Mouse (Mus musculus): Measurements from ENCODE around the gene Olfr374. TPM values are rescaled to one million over a fixed set of nuclear protein-coding genes. Genes with fewer than 3 reads are reported as not detected.
"Not testable (repeated sequence)": the region's sequence is repeated elsewhere in the genome, so short reads cannot be mapped to it uniquely, and the experiment has no call there.

Olfr374 gene
- polyA plus RNA-seq, 1 experiment from 2014 or later: 0.06 TPM

GRCm38 (mm10) chr8:72121486-72121885 is 14.6 kb downstream of the Olfr374 start:
- H3K36me3 ChIP-seq; H3K4me1 ChIP-seq; H3K27me3 ChIP-seq; H3K9me3 ChIP-seq (replicated peaks); H3K4me2 ChIP-seq; H3K27ac ChIP-seq; ATAC-seq (replicated peaks; ENCODE audit: low FRiP score); H3K4me3 ChIP-seq (replicated peaks); H3K9ac ChIP-seq: not testable (repeated sequence)
- 61% methylated on average over 3 of the region's 3 CpGs for WGBS

- H3K9ac ChIP-seq: no peak overlapping the region
- H3K4me2 ChIP-seq: no peak overlapping the region
- H3K4me1 ChIP-seq: no peaks in the 10 kb centered on the region
- no peak overlapping the region for H3K4me3 ChIP-seq (replicated peaks)
- no peaks in the 10 kb centered on the region for H3K27me3 ChIP-seq
- H3K9me3 ChIP-seq (replicated peaks): no peaks in the 10 kb centered on the region
- no peak overlapping the region for H3K27ac ChIP-seq
- ATAC-seq (replicated peaks; ENCODE audit: low FRiP score): no peak
- WGBS: 83% methylated on average over 1 of the region's 1 CpGs
- H3K36me3 ChIP-seq: no peaks in the 10 kb centered on the region
Measured at GRCm38 (mm10) chr8:72121997-72122396, 15.2 kb downstream of the Olfr374 start.

- no peaks in the 10 kb centered on the region for H3K9me3 ChIP-seq (replicated peaks)
- peaks cover 13% of the 10 kb centered on the region for H3K4me1 ChIP-seq
- H3K9ac ChIP-seq: no peak overlapping the region
- H3K4me2 ChIP-seq: no peak overlapping the region
- no peak overlapping the region for H3K4me3 ChIP-seq (replicated peaks)
- ATAC-seq (replicated peaks; ENCODE audit: low FRiP score): no peak
- H3K36me3 ChIP-seq: no peaks in the 10 kb centered on the region
- no peaks in the 10 kb centered on the region for H3K27me3 ChIP-seq
- H3K27ac ChIP-seq: no peak overlapping the region
- 82% methylated on average over 1 of the region's 1 CpGs for WGBS
Measured at GRCm38 (mm10) chr8:72127834-72128233, 21.0 kb downstream of the Olfr374 start.

- WGBS: 68% methylated on average over 2 of the region's 2 CpGs
- Histone ChIP-seq H3K27ac (peak overlapping the region; percentile 48), H3K36me3 (no peaks in the 10 kb centered on the region), H3K9ac (no peak overlapping the region), H3K4me1 (peaks cover 31% of the 10 kb centered on the region), H3K9me3 (replicated peaks) (no peaks in the 10 kb centered on the region), H3K27me3 (no peaks in the 10 kb centered on the region), H3K4me3 (replicated peaks) (no peak overlapping the region), H3K4me2 (no peak overlapping the region)
- no peak for ATAC-seq (replicated peaks; ENCODE audit: low FRiP score)
Measured at GRCm38 (mm10) chr8:72131251-72131650, 24.4 kb downstream of the Olfr374 start.

- 67% methylated on average over 2 of the region's 2 CpGs for WGBS
- no peak for ATAC-seq (replicated peaks; ENCODE audit: low FRiP score)
- Histone ChIP-seq H3K36me3 (no peaks in the 10 kb centered on the region), H3K9ac (no peak overlapping the region), H3K27ac (peak overlapping the region; percentile 48), H3K27me3 (no peaks in the 10 kb centered on the region), H3K4me1 (peaks cover 32% of the 10 kb centered on the region), H3K9me3 (replicated peaks) (no peaks in the 10 kb centered on the region), H3K4me3 (replicated peaks) (no peak overlapping the region), H3K4me2 (no peak overlapping the region)
Measured at GRCm38 (mm10) chr8:72131901-72132300, 25.1 kb downstream of the Olfr374 start.

- no peak overlapping the region for H3K9ac ChIP-seq
- H3K27ac ChIP-seq: peak overlapping the region; percentile 100; the same call in 1 of the 2 replicates
- WGBS: 72% methylated on average over 1 of the region's 1 CpGs
Measured at GRCm38 (mm10) chr8:72132417-72132816, 25.6 kb downstream of the Olfr374 start.

GRCm38 (mm10) chr8:72132891-72133290 is 26.1 kb downstream of the Olfr374 start:
- no peak for ATAC-seq (replicated peaks; ENCODE audit: low FRiP score)

More at GRCm38 (mm10) chr8:72132417-72132816, 25.6 kb downstream of the Olfr374 start:
- no peak overlapping the region for H3K4me3 ChIP-seq (replicated peaks)
- no peaks in the 10 kb centered on the region for H3K9me3 ChIP-seq (replicated peaks)
- no peaks in the 10 kb centered on the region for H3K27me3 ChIP-seq
- H3K36me3 ChIP-seq: no peaks in the 10 kb centered on the region
- H3K4me2 ChIP-seq: no peak overlapping the region
- ATAC-seq (replicated peaks; ENCODE audit: low FRiP score): no peak
- peaks cover 37% of the 10 kb centered on the region for H3K4me1 ChIP-seq

GRCm38 (mm10) chr8:72133507-72133906 is 26.7 kb downstream of the Olfr374 start:
- H3K27me3 ChIP-seq: no peaks in the 10 kb centered on the region
- WGBS: 33% methylated on average over 1 of the region's 1 CpGs
- peak overlapping the region; percentile 100 for H3K27ac ChIP-seq
- H3K4me3 ChIP-seq (replicated peaks): no peak overlapping the region
- H3K9me3 ChIP-seq (replicated peaks): no peaks in the 10 kb centered on the region
- peaks cover 4% of the 10 kb centered on the region for H3K36me3 ChIP-seq
- peaks cover 47% of the 10 kb centered on the region for H3K4me1 ChIP-seq
- H3K9ac ChIP-seq: no peak overlapping the region
- ATAC-seq (replicated peaks; ENCODE audit: low FRiP score): no peak
- no peak overlapping the region for H3K4me2 ChIP-seq

More at GRCm38 (mm10) chr8:72132891-72133290, 26.1 kb downstream of the Olfr374 start:
- WGBS: 48% methylated on average over 1 of the region's 1 CpGs
- no peak overlapping the region for H3K4me3 ChIP-seq (replicated peaks)
- peak overlapping the region; percentile 100 for H3K27ac ChIP-seq
- no peaks in the 10 kb centered on the region for H3K9me3 ChIP-seq (replicated peaks)
- no peaks in the 10 kb centered on the region for H3K27me3 ChIP-seq
- peaks cover 41% of the 10 kb centered on the region for H3K4me1 ChIP-seq
- H3K36me3 ChIP-seq: no peaks in the 10 kb centered on the region
- no peak overlapping the region for H3K9ac ChIP-seq
- H3K4me2 ChIP-seq: no peak overlapping the region

- peak within 1 kb of the TSS; percentile 88 for H3K9ac ChIP-seq
- under 1% methylated on average over 48 of the region's 49 CpGs for WGBS
- H3K36me3 ChIP-seq: peaks cover 18% of the 10 kb centered on the region
- peak within 1 kb of the TSS; percentile 100 for H3K27ac ChIP-seq
- peaks cover 49% of the 10 kb centered on the region for H3K4me1 ChIP-seq
- no peaks in the 10 kb centered on the region for H3K9me3 ChIP-seq (replicated peaks)
- H3K4me3 ChIP-seq (replicated peaks): peak within 1 kb of the TSS; percentile 59
- H3K27me3 ChIP-seq: no peaks in the 10 kb centered on the region
- ATAC-seq (replicated peaks; ENCODE audit: low FRiP score): peak; percentile 89
- H3K4me2 ChIP-seq: peak within 1 kb of the TSS; percentile 83
Measured at GRCm38 (mm10) chr8:72134756-72135445, 28.1 kb downstream of the Olfr374 start, which contains the start of gene Tpm4. Tpm4 (plus strand) TSS chr8:72134975.

GRCm38 (mm10) chr8:72135446-72136301 is 28.8 kb downstream of the Olfr374 start:
- H3K27me3 ChIP-seq: no peaks in the 10 kb centered on the region
- peak overlapping the region; percentile 59 for H3K4me3 ChIP-seq (replicated peaks)
- ATAC-seq (replicated peaks; ENCODE audit: low FRiP score): peak; percentile 73
- peaks cover 49% of the 10 kb centered on the region for H3K4me1 ChIP-seq
- peak overlapping the region; percentile 100 for H3K27ac ChIP-seq
- WGBS: under 1% methylated on average over 62 of the region's 62 CpGs
- peak overlapping the region; percentile 83 for H3K4me2 ChIP-seq
- peaks cover 26% of the 10 kb centered on the region for H3K36me3 ChIP-seq
- no peaks in the 10 kb centered on the region for H3K9me3 ChIP-seq (replicated peaks)
- peak overlapping the region; percentile 88 for H3K9ac ChIP-seq

- peak overlapping the region; percentile 83 for H3K4me2 ChIP-seq
- peak; percentile 61 for ATAC-seq (replicated peaks; ENCODE audit: low FRiP score)
- under 1% methylated on average over 18 of the region's 18 CpGs for WGBS
- peaks cover 44% of the 10 kb centered on the region for H3K4me1 ChIP-seq
- H3K27me3 ChIP-seq: no peaks in the 10 kb centered on the region
- peak overlapping the region; percentile 59 for H3K4me3 ChIP-seq (replicated peaks)
- H3K9me3 ChIP-seq (replicated peaks): no peaks in the 10 kb centered on the region
- peak overlapping the region; percentile 88 for H3K9ac ChIP-seq
- H3K27ac ChIP-seq: peak overlapping the region; percentile 100
- peaks cover 33% of the 10 kb centered on the region for H3K36me3 ChIP-seq
Measured at GRCm38 (mm10) chr8:72136302-72136978, 29.6 kb downstream of the Olfr374 start.

Data from kidney, embryonic 15.5 days (tissue).